Mouse (Mus musculus): ENCODE results near the gene Pard6b.

The Pard6b gene

DNA sequence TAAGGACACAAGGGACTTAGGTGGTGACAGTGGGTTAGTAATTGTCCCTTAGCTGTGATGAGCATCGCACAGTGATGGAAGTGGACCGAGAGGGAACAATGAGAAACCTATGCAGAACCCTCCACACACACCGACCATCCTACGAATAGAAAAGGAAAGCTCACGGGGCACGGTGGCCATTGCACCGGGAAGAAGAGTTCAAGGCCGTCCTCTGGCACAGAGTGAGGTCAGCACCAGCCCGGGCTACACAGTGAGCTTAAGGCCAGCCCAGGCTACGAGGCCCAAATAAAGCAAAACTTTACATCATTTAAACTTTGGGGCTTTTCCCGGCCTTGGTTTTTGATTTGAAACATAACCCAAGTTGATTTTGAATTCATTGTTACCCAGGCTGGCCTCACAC is 26.7 kb upstream of the Pard6b start:
- TF ChIP-seq GATA4 (IDR thresholded peaks at IDR 0.05; ENCODE audit: insufficient replicate concordance, low read length), result no peak

DNA sequence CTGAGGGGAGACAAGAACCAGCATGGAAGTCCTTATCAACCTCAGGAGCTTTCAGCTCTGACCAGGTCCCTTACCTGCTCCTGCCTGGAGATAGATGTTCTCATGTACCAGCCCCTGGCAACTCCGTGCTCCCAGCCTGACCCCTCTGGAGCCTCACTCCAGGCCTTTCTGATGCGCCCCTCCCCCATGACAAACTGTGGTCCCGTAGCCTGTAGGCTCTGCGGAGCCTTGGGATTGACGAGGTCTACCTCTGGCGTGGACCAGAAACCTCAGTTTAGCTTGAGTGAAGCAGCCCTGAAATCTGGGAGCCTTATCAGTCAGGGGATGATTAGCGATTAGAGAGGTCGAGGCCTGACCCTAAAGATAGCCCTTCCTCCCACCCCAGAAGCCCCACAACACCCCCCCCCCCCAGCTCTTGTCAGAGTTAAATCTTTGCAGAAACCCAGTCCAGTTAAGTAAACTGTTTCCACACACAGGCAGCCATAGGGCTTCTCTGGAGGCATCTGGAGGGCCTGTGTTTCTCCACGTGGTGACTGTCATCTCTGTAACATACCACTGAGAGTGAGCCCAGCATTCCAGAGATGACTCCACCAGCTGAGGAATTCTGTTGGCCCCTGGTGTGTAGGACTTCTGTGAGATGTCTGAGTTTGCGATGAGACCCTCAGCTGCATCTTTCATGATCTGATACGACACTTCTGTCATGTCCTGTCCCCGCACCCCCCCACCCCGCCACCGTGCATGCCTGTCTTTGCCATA is 24.7 kb upstream of the Pard6b start:
- TF ChIP-seq GATA4 (IDR thresholded peaks at IDR 0.05; ENCODE audit: insufficient replicate concordance, low read length), result no peak

DNA sequence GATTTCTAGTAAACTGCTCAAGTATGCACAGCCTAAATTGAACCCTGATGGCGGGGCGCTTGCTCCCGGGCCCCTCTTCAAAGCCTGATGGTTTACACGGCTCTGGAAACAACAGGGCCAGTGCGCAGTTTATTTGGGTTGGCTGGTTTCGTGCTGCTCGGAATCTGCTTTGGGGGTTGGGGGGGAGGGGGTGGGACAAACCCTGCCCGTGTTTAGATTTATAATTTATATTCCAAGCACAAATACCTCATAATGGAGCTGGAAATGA is 24.2 kb upstream of the Pard6b start:
- no peak for TF ChIP-seq GATA4 (IDR thresholded peaks at IDR 0.05; ENCODE audit: insufficient replicate concordance, low read length)

DNA sequence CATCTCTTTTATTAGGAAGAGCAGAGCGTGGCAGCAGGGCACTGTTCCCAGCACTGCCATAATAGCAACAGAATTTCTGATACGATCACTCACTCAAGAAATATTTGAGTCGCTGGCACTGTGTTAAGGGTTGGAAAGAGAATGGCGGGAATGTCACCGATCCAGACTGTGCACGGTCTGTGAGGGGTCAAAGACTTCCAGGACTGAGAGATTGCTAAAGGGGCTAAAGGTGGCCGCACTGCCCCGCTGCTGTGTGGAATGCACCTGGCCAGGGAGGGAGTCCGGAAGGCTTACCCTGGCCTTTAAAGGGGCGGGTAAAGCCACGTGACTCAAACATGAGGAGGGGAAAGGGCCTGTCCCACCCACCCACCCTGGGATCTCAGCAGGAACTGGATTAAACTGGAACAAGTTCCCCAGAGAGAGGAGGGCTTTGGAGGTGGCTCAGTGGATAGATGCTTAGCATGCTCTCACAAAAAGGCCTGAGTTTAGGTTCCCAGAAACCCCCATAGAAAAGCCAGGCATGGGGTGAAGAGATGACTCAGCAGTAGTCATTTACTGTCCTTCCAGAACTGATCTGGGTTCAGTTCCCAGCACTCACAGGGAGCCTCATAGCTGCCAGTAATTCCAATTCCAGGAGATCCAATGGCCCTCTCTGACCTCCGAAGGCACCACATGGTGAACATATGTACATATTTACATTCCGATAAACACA is 22.2 kb upstream of the Pard6b start:
- no peak for TF ChIP-seq GATA4 (IDR thresholded peaks at IDR 0.05; ENCODE audit: insufficient replicate concordance, low read length)

DNA sequence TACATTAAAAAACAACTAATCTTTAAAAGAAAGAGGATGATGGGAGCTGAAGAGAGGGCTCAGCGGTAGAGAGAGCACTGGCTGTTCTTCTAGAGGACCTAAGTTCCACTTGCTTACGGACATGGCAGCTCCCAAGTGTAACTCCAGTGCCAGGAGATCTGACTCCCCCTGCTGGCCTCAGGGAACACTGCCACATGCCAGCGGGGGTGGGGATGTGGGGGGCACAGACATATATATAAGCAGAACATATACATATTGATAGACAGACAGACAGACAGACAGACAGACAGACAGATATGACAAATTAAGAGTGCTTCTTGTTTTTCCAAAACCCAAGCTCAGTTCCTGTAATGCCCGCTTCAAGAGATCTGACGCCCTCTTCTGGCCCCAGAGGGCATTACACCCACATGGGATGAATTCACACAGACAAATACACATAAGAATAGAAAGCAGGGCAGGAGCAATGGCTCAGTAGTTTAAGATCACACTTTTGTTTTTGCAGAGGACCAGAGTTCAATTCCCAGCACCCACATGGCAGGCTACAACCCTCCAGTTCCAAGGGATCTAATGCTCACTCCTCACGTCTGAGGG is 21.5 kb upstream of the Pard6b start:
- TF ChIP-seq GATA4 (IDR thresholded peaks at IDR 0.05; ENCODE audit: insufficient replicate concordance, low read length), result no peak

DNA sequence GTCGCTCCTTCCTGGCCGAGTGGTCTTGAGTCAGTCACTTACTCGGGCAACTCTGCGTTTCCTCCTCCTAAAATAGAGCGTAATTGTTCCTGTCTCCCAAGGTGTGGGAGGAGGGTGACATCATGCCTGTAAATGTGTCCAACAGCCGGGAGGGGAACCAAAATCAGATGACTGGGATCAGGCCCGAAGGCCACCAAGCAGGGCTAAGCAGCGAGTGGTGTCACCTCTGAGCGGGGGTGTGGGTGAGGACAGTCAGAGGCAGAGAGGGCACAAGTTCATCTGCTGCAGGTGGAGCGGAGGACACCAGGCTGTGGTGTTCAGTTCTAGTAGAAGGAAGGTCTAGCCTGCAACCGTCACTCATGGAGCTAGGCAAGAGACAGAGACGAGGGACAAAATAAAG is 17.1 kb upstream of the Pard6b start:
- TF ChIP-seq GATA4 (IDR thresholded peaks at IDR 0.05; ENCODE audit: insufficient replicate concordance, low read length), result no peak

DNA sequence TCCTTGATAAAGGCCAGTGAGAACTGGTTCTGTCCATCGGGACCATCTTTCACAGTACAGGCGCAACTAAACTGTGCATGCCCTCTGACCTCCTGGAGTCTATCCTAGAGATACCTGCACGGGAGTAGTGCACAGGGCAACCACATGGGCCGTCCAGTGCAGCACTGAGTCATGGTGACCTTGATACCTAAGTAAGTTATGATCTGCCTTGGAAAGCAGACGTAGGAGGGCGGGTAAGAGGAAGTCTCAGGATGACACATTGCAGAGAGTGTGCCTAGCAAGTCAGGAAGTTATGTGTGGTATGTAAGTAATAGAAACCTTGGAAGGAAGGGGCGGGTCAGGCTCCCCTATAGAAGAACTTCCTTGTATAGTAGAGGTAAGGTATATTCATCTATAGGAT is 15.3 kb upstream of the Pard6b start:
- TF ChIP-seq GATA4 (IDR thresholded peaks at IDR 0.05; ENCODE audit: insufficient replicate concordance, low read length), result no peak

DNA sequence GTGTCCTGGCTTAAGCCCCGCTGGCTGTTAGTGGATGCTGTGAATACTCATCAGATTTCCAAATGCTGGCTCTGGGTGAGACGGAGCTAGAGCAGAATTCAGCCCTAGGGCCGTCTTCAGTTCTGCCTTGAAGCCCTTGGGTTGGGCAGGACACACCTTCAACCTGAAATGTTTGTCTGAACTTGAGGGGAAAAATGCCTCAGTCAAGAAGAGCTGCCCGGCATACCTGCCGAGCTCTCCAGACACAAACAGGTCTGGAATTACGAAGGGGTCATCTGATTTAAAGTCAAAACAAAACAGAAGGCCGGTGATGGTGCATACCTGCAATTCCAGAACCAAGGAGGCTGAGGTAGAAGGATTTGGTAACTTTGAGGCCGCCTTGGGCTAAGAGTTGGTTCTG is 14.0 kb upstream of the Pard6b start:
- TF ChIP-seq GATA4 (IDR thresholded peaks at IDR 0.05; ENCODE audit: insufficient replicate concordance, low read length), result no peak

DNA sequence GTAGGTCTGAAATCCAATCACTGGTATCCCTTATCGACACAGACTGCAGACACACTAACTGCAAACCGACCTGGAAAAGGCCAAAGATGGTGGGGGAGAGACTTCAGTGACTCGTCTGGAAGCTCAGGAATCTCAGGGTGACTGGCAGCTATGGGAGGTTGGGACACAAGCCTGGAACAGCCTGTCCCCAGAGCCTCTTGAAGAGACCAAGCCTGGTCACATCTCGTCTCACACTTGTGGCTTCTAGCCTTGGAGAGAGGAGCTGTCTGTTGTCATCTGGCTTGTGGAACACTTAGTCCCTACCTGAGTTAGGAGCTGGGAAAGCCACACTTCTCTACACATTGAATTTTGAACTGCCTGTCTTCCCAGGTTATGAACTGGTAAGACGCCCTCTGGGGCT is 10.4 kb upstream of the Pard6b start:
- TF ChIP-seq GATA4 (IDR thresholded peaks at IDR 0.05; ENCODE audit: insufficient replicate concordance, low read length), result no peak

DNA sequence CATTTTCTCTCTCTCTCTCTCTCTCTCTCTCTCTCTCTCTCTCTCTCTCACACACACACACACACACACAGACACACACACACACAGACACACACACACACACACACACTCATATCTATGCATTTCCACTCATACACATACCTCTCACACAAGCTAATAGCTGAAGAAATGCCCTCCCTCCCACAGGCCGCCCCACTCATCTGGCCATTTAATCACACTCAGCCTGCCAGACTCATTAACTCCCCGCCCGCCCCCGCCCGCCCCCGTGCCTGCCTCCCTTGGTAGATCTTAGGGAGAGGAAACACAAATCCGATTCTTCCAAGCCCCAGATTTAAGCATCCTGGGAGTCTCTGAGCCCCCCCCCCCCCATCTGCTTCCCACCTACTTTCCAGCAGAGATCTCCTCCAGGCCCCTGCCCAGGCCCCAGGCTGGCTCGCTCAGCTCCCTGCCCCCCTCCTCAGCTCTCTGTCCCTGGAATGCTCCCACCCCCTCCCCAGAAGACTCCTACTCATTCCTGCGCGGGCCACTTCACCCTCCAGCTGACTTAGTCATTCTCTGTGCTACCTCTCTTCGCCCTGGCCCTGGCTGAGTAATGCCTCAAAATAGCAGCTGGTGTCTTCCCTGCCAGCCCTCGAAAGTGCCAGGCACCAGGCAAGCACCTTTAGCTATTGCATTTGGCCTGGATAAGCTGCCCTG is 8.2 kb upstream of the Pard6b start:
- TF ChIP-seq GATA4 (IDR thresholded peaks at IDR 0.05; ENCODE audit: insufficient replicate concordance, low read length), result no peak

DNA sequence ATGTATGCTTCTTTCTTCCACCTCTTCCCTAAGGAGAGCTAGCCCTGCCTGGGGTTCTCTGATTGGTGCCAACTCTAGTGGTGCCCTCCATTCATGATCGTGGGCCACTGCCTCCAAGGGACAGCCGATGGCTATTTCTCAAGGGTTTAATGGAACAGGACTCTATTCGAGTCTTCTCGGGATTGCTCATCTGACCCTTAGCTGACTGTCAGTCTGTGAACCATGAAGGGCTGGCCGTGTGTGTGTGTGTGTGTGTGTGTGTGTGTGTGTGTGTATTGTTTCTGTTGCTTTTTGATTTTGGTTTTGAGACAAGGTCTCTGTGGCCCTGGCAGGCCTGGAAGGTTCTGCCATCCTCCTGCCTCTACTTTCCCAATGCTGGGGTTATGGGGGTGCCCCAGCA is 7.1 kb upstream of the Pard6b start:
- TF ChIP-seq GATA4 (IDR thresholded peaks at IDR 0.05; ENCODE audit: insufficient replicate concordance, low read length), result no peak

DNA sequence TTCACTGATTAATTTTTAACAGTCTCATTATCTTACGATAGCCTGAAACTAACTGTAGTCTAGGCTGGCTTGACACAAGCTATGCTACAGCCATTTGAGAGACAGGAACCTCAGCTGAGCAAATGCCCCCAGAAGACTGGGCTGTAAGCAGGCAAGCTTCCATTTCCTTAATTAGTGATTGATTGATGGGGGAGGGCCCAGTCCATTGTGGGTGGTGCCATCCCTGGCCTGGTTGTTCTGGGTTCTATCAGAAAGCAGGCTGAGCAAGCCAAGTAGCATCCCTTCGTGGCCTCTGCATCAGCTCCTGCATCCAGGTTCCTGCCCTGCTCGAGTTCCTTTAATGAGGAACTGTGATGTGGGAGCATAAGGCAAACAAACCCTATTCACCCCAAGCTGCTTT is 6.3 kb upstream of the Pard6b start:
- TF ChIP-seq GATA4 (IDR thresholded peaks at IDR 0.05; ENCODE audit: insufficient replicate concordance, low read length), result no peak

DNA sequence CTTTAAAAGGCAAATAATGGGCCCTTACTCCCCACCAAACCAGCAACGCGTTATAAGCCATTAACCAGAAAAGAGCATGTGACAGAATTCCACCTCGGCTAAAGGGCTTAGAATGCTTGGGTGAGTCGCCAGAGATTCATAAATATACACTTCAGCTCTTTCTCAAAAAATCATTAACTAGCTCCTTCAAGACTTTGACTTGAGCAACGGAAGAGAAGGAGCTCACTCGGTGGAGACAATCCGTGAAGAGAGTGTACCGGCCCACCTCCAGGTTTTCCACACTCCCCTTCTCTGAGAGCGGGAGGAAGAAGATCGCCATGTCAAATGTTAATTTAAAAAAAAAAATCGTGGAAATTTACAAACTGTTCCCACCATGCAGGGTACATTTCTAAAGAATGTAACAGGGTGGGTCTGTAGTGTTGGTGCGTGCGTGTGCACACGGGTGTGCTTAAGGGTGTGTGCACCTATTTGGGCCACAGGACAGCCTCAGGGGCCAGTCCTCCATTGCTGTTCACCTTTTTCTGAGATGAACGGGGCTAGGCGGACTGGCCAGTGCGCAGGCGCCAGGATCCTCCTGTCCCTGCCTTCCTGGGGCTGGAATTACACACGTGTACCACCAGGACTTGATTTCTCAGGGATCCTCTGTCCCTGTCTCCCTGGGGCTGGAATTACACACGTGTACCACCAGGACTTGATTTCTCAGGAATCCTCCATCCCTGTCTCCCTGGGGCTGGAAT is 3.8 kb upstream of the Pard6b start:
- TF ChIP-seq GATA4 (IDR thresholded peaks at IDR 0.05; ENCODE audit: insufficient replicate concordance, low read length), result no peak

DNA sequence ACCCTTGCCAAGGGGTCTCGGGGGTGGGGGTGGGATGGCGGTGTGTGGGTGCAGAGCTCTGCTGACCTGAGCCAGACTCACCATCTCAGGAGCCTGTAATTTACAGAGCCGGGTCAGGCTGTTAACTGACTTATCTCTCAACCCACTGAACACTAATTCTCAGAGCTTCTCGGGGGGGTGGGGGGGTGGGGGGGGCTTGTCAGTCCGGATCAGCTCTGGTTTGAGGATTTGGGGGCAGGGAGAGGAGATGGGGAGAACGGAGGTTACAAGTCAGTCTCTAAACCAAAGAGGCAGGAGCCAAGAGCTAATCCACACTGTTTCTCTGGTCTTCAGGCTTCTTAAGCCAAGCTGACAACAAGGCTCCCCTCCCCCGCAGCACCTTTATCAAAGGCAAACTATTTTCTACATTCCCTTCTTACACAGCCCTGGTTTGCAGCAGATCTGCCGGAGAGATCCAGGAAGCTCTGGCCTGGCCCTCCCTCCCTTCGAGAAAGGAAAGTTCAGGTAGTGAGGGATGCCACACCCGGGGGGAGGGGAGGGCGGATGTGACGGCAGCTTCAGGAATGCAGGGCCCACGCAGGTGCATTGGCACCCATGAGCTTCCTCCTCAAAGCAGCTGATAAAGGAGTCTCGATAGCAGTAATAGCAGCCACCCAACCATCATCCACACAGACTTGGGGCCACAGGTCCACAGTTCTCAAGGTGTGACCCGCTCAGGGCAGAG is 2.5 kb upstream of the Pard6b start:
- TF ChIP-seq GATA4 (IDR thresholded peaks at IDR 0.05; ENCODE audit: insufficient replicate concordance, low read length), result no peak

Measured in liver, adult (tissue).